Mouse (Mus musculus): ENCODE measurements around the gene Gjc1. TPM values are rescaled to one million over a fixed set of nuclear protein-coding genes. Genes with fewer than 3 reads are reported as not detected.

Gjc1 gene
- polyA plus RNA-seq, 1 experiment from 2014 or later: 2.7 TPM

DNA sequence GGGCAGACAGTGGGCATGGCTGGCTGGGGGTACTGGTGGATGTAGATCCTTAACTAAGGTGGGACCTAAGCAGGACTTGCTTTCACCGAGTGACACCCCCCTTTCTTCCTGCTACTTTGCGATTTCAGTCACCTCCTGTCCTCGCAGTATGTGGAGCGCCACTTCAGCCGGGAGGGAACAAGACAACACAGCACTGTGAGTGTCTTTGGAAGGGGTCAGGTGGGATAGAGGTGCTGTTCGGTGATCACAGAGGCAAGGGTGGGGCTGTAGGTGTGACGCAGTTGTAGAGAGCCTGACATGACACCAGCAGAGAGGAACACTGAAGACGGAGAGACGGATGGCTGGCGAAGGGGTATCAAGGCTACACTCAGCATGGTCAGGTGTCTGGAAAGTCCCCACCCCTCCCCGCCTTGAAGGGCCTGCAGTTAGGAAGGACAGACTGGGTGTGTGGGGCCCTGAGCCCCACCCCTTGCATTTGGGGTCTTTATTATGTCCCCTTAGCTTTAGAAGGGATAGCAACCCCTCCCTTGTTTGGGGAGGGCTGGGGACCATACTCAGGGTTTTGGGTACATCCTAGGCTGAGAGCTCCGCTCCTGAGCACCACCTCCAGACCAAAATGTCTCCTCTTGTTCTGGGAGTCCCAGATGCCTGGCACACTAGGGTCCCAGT lies 49.4 kb downstream of the Gjc1 start:
- ATAC-seq (ENCODE audit: low read depth) (no peak), DNase-seq (no peak)
- Histone ChIP-seq H3K27me3 (peaks cover 38% of the 10 kb centered on the region), H3K36me3 (no peaks in the 10 kb centered on the region), H3K9ac (no peak overlapping the region), H3K4me1 (replicated peaks) (peaks cover 11% of the 10 kb centered on the region), H3K4me3 (replicated peaks) (no peak overlapping the region), H3K9me3 (replicated peaks) (no peaks in the 10 kb centered on the region), H3K27ac (no peak overlapping the region), H3K4me2 (no peak overlapping the region)
- 69% methylated on average over 12 of the region's 12 CpGs for WGBS (ENCODE audit: insufficient replicate concordance)

DNA sequence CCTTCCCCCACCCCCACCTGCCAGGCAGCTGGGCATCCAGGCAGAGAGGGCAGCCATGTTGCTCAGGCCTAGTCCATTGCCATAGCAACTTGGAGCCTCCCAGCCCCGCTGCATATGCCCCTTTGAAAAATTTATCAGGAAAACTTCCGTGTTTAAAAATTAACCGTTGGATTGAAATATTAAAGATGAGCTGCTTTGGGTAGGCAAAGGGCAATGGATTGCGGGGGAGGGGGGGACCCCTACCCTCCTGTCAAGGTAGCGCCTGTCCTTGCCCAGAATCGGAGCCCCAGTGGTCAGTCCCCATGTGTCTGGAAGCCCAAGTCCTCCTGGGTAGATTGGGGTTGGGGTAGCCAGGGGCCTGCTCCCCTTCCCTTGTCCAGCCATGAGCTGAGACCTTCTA lies 50.4 kb downstream of the Gjc1 start:
- H3K27me3 ChIP-seq: peaks cover 38% of the 10 kb centered on the region
- ATAC-seq (ENCODE audit: low read depth) (no peak), DNase-seq (no peak)
- no peak overlapping the region for H3K27ac ChIP-seq
- H3K9me3 ChIP-seq (replicated peaks): no peaks in the 10 kb centered on the region
- H3K9ac ChIP-seq: no peak overlapping the region
- H3K4me2 ChIP-seq: no peak overlapping the region
- H3K4me3 ChIP-seq (replicated peaks): no peak overlapping the region
- H3K36me3 ChIP-seq: no peaks in the 10 kb centered on the region
- H3K4me1 ChIP-seq (replicated peaks): peaks cover 2% of the 10 kb centered on the region
- 74% methylated on average over 6 of the region's 6 CpGs for WGBS (ENCODE audit: insufficient replicate concordance)

DNA sequence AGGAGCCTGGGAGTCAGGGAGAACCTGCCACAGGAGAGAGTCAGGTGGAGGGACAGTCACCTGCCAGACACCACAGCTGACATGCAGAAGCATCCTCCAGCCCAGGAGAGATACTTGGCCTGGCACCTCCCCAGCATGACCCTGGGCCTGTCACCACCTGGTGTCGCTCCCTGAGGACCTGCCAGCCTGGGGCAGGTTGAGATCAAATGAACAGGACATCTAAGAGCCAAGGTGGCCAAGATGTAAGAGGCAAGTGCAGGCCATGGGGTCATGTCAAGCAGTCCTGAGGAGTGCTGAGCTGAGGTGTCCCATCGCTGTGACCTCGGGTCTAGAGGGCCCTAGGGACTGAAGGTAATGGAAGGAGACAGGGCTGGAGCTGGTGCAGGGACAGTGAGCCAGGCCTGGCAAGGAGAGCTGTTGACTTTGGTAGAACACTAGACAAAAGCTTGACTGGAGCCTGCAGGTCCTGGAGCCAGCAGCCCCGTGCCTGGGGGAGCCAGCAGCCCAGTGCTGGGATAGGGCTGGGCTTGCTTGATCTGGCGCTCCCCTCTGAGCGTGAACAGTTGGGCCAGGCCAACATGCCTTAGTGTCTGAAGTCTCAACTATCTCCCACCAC lies 52.3 kb downstream of the Gjc1 start:
- Histone ChIP-seq H3K4me1 (replicated peaks) (peaks cover 4% of the 10 kb centered on the region), H3K9ac (no peak overlapping the region), H3K27ac (no peak overlapping the region), H3K27me3 (peaks cover 38% of the 10 kb centered on the region), H3K4me3 (replicated peaks) (no peak overlapping the region), H3K9me3 (replicated peaks) (no peaks in the 10 kb centered on the region), H3K4me2 (no peak overlapping the region), H3K36me3 (no peaks in the 10 kb centered on the region)
- ATAC-seq (ENCODE audit: low read depth): no peak
- no peak for DNase-seq
- 55% methylated on average over 6 of the region's 6 CpGs for WGBS (ENCODE audit: insufficient replicate concordance)

DNA sequence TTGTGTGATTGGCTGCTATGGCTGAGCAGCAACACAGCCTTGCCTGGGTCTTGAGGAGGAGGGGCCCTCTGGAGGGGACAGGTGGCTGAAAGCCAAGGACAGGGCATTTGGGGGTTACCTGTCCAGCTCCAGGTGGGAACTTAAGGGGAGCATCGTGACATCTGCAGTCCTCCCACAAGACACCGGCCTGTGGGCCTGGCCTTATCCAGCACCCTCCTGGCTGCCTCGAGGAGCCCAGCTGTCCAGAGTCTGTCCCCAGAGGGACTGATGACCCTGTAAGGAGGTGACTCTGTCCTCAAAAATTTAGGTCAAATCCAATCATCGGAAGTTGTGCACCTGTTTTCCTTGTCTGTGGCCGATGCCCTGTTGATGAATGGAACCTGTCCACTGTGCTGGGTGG lies 54.1 kb downstream of the Gjc1 start:
- Histone ChIP-seq H3K4me1 (replicated peaks) (peaks cover 9% of the 10 kb centered on the region), H3K4me2 (no peak overlapping the region), H3K4me3 (replicated peaks) (no peak overlapping the region), H3K9ac (no peak overlapping the region), H3K36me3 (no peaks in the 10 kb centered on the region), H3K27me3 (peaks cover 48% of the 10 kb centered on the region), H3K9me3 (replicated peaks) (no peaks in the 10 kb centered on the region), H3K27ac (no peak overlapping the region)
- DNase-seq: no peak
- ATAC-seq (ENCODE audit: low read depth): no peak
- 60% methylated on average over 5 of the region's 5 CpGs for WGBS (ENCODE audit: insufficient replicate concordance)

DNA sequence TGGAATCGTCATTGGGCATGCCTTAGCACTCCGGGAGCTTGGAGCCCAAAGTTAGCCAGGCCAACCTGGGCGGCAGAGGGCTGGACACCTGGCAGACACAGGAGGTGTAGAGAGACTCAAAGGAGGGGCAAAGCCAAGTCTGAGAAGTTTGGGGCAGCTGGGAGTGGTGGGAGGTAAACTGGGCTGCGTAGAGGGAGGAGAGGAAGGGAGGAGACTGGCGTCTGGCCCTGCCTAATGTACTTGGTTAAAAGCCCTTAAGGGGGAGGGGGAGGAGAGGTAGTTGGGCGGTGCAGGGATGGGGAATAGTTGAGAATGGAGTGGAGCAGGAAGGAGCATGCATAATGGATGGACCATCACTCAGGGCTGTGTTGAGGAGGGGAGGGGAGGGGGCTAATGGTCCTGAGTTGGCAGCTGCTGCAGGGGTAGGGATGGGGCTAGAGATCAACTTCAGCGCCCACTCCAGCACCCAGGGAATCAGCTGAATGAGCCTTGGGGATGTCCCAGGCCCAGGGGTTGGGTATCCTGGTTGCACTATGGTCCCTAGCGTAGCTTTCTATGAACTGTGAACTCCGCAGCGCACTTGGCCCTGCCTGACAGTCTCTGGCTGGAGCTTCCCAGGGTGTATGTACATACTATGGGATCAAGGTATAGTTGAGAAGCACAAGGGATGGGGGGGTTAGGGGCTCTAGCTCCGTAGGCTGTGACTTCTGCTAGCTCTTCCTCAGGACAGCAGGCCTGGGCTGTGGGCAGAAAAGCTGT lies 56.3 kb downstream of the Gjc1 start:
- Histone ChIP-seq H3K9ac (no peak overlapping the region), H3K4me1 (replicated peaks) (peaks cover 9% of the 10 kb centered on the region), H3K9me3 (replicated peaks) (no peaks in the 10 kb centered on the region), H3K4me3 (replicated peaks) (no peak overlapping the region), H3K4me2 (no peak overlapping the region), H3K27ac (no peak overlapping the region), H3K36me3 (no peaks in the 10 kb centered on the region), H3K27me3 (peaks cover 63% of the 10 kb centered on the region)
- DNase-seq (no peak), ATAC-seq (ENCODE audit: low read depth) (no peak)
- 54% methylated on average over 11 of the region's 11 CpGs for WGBS (ENCODE audit: insufficient replicate concordance)

DNA sequence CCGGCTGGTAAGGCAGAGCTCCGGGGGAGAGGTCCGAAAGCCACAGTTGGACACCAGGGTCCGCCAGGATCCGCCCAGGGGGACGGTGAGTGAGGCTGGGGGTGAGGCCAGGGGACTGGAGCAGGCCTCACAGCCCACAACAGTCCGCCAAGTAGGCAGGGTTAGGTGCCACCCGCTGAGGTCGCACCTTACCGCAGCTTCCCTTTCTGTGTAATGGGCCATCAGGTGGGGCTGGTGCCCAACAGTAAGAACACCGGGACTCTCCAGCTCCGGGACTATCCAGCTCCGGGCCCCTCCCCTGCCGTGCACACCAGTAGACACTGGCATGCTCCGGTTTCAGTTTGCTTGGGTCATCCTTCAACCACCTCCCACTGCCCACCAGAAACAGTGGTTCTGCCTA lies 57.3 kb downstream of the Gjc1 start:
- Histone ChIP-seq H3K4me3 (replicated peaks) (peak overlapping the region; percentile 52), H3K9ac (0 out of 2 replicates have a peak overlapping the region, but pooled peaks have one; percentile 49), H3K4me1 (replicated peaks) (peaks cover 9% of the 10 kb centered on the region), H3K27ac (no peak overlapping the region), H3K27me3 (peaks cover 63% of the 10 kb centered on the region), H3K36me3 (no peaks in the 10 kb centered on the region), H3K9me3 (replicated peaks) (no peaks in the 10 kb centered on the region), H3K4me2 (peak overlapping the region; percentile 74)
- ATAC-seq (ENCODE audit: low read depth) (no peak), DNase-seq (no peak)
- 9% methylated on average over 15 of the region's 15 CpGs for WGBS (ENCODE audit: insufficient replicate concordance)

DNA sequence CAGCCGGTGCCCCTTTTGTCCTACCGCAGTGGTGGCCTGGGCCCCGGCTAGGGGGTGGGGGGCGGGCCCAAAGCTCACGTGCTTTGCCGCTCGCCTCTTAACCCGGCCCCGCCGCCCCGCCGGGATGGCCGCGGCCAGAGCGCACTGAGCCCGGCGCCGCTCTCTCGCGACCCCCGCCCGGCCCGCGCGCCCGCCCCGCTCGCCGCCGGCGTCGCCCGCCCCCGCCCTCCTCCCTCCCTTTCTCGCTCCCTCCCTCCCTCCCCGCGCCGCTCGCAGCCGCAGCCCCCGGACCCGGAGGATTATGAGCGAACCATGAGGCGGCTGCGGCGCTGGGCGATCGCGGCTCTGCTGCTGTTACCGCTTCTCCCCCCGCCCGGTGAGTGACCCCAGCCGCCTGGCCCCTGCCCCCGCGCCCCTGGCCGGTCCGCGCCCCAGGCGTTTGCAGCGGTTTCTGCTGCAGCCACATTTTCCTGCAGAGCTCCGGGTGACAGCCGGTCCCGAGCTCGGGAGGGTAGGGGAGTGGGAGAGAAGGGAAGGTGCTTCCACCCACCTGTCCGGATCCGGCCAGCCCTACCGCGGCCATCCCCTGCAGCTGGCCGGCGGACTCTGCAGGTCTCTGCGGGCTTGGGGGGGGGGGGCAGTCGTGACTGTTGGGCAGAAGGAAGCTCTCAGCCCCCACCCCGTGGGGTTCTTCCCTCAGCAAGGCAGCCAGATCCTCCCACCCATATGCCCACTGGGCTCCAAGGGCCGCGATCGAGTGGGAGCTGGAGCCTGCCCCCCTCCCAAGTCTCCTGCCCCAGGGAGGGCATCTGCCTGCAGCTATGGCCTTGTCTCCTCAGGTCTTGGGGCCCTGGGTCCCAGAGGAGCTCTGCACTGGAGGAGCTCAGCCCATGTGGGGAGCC lies 57.9 kb downstream of the Gjc1 start, which contains the start of gene Adam11:
Adam11 (plus strand) TSS at position 131 of the 902 bp plus-strand sequence.
- H3K36me3 ChIP-seq: no peaks in the 10 kb centered on the region
- H3K9me3 ChIP-seq (replicated peaks): no peaks in the 10 kb centered on the region
- peaks cover 9% of the 10 kb centered on the region for H3K4me1 ChIP-seq (replicated peaks)
- peak within 1 kb of the TSS; percentile 49 for H3K9ac ChIP-seq
- ATAC-seq (ENCODE audit: low read depth) (no peak), DNase-seq (no peak)
- H3K27ac ChIP-seq: no peak within 1 kb of the TSS
- peak within 1 kb of the TSS; percentile 52 for H3K4me3 ChIP-seq (replicated peaks)
- 2% methylated on average over 36 of the region's 76 CpGs for WGBS (ENCODE audit: insufficient replicate concordance)
- peak within 1 kb of the TSS; percentile 74 for H3K4me2 ChIP-seq
- peaks cover 63% of the 10 kb centered on the region for H3K27me3 ChIP-seq

DNA sequence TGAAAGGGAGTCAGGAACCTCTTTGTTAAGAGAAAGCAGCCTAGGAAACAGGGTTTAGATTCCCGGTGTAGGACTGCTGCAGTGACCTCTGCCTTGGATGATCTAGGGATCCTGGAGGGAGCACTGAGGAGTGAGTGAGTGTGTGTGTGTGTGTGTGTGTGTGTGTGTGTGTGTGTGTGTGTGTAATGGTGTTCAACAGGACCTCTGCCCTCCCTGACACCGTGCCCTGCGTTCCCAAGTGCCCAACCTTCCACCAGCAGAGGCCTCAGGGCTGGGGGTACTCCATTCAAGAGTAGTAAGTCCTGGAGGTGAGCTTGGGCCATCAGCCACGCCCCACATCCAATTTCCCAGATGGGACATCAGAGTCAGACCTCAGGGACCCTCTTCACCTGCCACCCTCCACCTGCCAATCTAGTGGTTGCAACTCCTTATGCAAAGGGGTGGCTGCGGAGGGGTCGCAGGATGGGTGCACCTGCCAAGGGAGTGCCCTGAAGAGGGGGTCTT lies 58.6 kb downstream of the Gjc1 start:
- Histone ChIP-seq H3K9me3 (replicated peaks) (no peaks in the 10 kb centered on the region), H3K4me1 (replicated peaks) (peaks cover 9% of the 10 kb centered on the region), H3K4me2 (peak overlapping the region; percentile 74), H3K36me3 (no peaks in the 10 kb centered on the region), H3K27ac (no peak overlapping the region), H3K9ac (no peak overlapping the region), H3K27me3 (peaks cover 63% of the 10 kb centered on the region), H3K4me3 (replicated peaks) (peak overlapping the region; percentile 52)
- DNase-seq (no peak), ATAC-seq (ENCODE audit: low read depth) (no peak)
- 20% methylated on average over 6 of the region's 6 CpGs for WGBS (ENCODE audit: insufficient replicate concordance)

DNA sequence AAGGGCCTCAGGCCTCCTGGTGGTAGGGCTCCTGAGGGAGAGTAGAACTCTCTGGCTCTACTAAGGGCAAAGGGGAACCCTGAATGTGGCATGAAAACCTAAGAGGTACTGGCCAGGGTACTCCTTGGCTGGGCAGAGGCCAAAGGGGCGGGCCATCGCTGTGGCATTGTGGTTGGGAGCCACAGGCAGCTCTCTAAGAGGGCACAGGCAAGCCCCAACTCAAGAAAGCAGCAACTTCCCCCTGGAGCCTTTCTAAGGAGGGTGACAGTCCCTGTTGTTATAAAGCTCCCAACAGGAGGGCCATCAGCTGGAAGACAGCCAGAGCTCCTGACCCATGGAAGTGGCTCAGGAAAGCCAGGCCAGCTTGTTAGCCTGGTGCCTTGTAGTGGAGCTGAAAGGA lies 60.5 kb downstream of the Gjc1 start:
- Histone ChIP-seq H3K9ac (no peak overlapping the region), H3K9me3 (replicated peaks) (no peaks in the 10 kb centered on the region), H3K4me2 (no peak overlapping the region), H3K27ac (no peak overlapping the region), H3K4me3 (replicated peaks) (no peak overlapping the region), H3K36me3 (no peaks in the 10 kb centered on the region), H3K27me3 (peaks cover 54% of the 10 kb centered on the region), H3K4me1 (replicated peaks) (peaks cover 16% of the 10 kb centered on the region)
- WGBS (ENCODE audit: insufficient replicate concordance): 41% methylated on average over 2 of the region's 2 CpGs
- ATAC-seq (ENCODE audit: low read depth): no peak
- DNase-seq: no peak

DNA sequence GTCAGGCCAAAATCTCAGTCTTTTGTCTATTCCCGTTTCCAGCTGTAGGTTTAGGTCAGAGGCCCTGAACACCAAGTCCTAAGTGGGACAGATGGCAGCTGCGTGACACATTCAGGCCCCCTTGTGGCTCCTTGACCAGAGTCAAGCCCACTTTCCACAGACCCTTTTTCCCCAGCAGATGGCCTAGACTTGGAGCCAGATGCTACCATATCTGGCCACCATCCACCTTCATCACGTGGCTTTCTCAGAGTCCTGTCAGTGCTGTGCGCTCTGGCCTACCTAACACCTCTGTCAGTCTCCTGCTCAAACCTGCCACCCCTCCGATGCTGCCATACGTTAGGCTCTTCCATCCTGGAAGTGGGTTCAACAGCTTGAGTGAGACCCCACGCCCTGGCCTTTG lies 64.1 kb downstream of the Gjc1 start:
- no peak for ATAC-seq (ENCODE audit: low read depth)
- Histone ChIP-seq H3K4me2 (no peak overlapping the region), H3K27me3 (peaks cover 21% of the 10 kb centered on the region), H3K27ac (no peak overlapping the region), H3K4me3 (replicated peaks) (no peak overlapping the region), H3K4me1 (replicated peaks) (peaks cover 8% of the 10 kb centered on the region; the same call in 1 of the 2 replicates), H3K9me3 (replicated peaks) (no peaks in the 10 kb centered on the region), H3K36me3 (no peaks in the 10 kb centered on the region), H3K9ac (no peak overlapping the region)
- no peak for DNase-seq
- 57% methylated on average over 7 of the region's 7 CpGs for WGBS (ENCODE audit: insufficient replicate concordance)

Data from liver, embryonic 13.5 days (tissue).